Mouse (Mus musculus): ENCODE results near the gene Gm10964. TPM values are rescaled to one million over a fixed set of nuclear protein-coding genes. Genes with fewer than 3 reads are reported as not detected.

Gene Gm10964
- polyA plus RNA-seq, 1 experiment from 2014 or later, result not detected

DNA sequence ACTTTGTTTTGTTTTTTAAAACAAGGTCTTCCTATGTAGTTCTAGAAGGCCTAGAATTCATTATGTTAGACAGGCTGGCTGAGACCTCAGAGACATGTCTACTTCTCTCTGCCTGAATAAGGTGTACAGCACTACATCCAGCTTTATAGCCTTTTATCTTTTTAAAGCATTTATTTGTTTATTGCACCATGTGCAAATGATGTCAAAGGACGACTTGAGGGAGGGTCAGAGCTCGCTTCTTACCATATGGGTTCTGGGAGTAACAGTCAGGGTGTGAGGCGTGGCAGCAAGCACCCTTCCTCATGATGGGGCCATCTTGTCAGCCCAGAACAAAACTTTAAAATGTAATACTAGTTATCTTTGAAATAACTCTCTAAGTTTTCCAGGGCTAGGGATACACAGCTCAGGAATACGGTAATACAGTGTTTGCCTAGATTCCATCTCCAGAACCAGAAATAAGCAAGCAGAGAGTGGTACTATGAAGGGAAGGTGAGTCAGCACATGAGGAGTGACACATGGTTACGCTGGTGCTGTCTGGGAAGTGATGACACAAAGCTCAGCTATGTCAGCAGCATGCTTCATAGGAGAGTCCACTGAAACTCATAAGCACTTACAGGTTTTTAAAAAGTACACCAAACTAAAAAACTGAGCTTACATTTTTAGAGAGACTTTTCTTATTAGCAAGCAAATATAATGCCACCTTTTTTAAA, 20.2 kb downstream of the Gm10964 start:
- Histone ChIP-seq H3K4me2 (no peak overlapping the region), H3K9me3 (no peaks in the 10 kb centered on the region), H3K27me3 (no peaks in the 10 kb centered on the region), H3K36me3 (peaks cover 75% of the 10 kb centered on the region), H3K4me1 (replicated peaks) (no peaks in the 10 kb centered on the region), H3K27ac (replicated peaks) (no peak overlapping the region), H3K4me3 (no peak overlapping the region), H3K9ac (no peak overlapping the region)
- ATAC-seq (ENCODE audit: low read depth), result no peak
- WGBS, result 79% methylated on average over 5 of the region's 5 CpGs

- Histone ChIP-seq H3K36me3 (peaks cover 39% of the 10 kb centered on the region), H3K4me2 (no peak overlapping the region), H3K4me3 (no peak overlapping the region), H3K9me3 (no peaks in the 10 kb centered on the region), H3K9ac (no peak overlapping the region), H3K4me1 (replicated peaks) (no peaks in the 10 kb centered on the region), H3K27ac (replicated peaks) (no peak overlapping the region), H3K27me3 (no peaks in the 10 kb centered on the region)
- 61% methylated on average over 3 of the region's 3 CpGs for WGBS
- no peak for ATAC-seq (ENCODE audit: low read depth)
These were observed 27.6 kb downstream of the Gm10964 start for GRCm38 (mm10) chr3:103766789-103767188.

DNA sequence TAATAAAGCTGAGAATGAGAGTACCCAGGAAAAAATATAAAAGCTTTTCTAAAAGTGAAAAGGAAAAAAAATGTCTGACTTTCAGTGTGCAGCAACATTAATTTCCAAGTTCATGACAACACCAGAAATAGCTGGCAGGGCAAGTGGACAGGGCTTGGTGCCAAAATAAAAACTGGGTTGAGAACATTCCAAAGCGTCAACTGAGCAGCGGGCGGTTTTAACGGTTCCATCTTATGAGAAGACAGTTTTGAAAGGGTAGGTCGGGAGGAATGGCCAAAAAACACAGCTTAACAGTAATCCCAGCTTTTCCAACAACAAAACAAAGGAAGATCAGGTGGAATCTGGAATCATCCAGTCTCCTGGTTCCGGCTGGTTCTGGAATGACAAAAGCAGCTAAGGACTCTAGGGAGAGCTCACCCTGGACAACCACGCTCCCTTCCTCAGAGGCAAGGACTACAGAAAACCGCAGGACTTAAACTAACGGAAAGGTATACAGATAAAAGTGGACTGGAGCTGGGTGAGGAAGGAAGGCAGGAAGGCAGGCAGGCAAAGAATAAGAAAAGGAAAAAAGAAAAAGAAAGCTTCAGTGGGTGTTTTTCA, 32.5 kb downstream of the Gm10964 start:
- Histone ChIP-seq H3K9me3 (no peaks in the 10 kb centered on the region), H3K27me3 (no peaks in the 10 kb centered on the region), H3K36me3 (peaks cover 20% of the 10 kb centered on the region), H3K27ac (replicated peaks) (no peak overlapping the region), H3K4me2 (no peak overlapping the region), H3K4me3 (no peak overlapping the region), H3K4me1 (replicated peaks) (0 out of 2 replicates have a peak, but pooled peaks cover 4% of the 10 kb centered on the region), H3K9ac (no peak overlapping the region)
- WGBS, result 85% methylated on average over 9 of the region's 9 CpGs
- ATAC-seq (ENCODE audit: low read depth), result no peak

GRCm38 (mm10) chr3:103772846-103773245, 33.7 kb downstream of the Gm10964 start:
- H3K36me3 ChIP-seq, result peaks cover 31% of the 10 kb centered on the region

GRCm38 (mm10) chr3:103773508-103773907, 34.3 kb downstream of the Gm10964 start:
- ATAC-seq (ENCODE audit: low read depth), result no peak
- Histone ChIP-seq H3K36me3 (peaks cover 28% of the 10 kb centered on the region), H3K4me1 (replicated peaks) (0 out of 2 replicates have a peak, but pooled peaks cover 4% of the 10 kb centered on the region), H3K4me2 (no peak overlapping the region), H3K9ac (no peak overlapping the region), H3K4me3 (no peak overlapping the region), H3K9me3 (no peaks in the 10 kb centered on the region), H3K27ac (replicated peaks) (no peak overlapping the region), H3K27me3 (no peaks in the 10 kb centered on the region)
- 84% methylated on average over 3 of the region's 3 CpGs for WGBS

More at GRCm38 (mm10) chr3:103772846-103773245, 33.7 kb downstream of the Gm10964 start:
- Histone ChIP-seq H3K4me1 (replicated peaks) (0 out of 2 replicates have a peak, but pooled peaks cover 4% of the 10 kb centered on the region), H3K27me3 (no peaks in the 10 kb centered on the region), H3K4me3 (no peak overlapping the region), H3K9me3 (no peaks in the 10 kb centered on the region), H3K27ac (replicated peaks) (no peak overlapping the region), H3K4me2 (no peak overlapping the region), H3K9ac (no peak overlapping the region)
- WGBS, result 78% methylated on average over 4 of the region's 4 CpGs
- ATAC-seq (ENCODE audit: low read depth), result no peak

DNA sequence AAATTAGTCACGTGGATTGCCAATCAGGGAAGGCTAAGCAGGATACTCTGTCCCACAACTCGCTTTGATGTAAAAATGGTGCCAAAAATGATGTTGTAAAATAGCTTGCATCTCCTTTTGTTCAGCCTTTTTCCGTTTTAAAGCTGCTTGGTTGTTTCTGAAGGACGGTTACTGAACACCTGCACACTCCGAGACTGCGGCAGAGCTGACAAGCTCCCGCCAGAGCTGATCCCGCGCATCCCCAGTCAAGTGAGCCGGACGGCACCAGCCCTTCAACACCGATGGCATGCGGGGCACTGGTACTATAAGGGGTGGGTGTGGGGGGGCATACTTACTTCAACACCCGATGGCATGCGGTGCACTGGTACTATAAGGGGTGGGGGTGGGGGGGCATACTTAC, 34.8 kb downstream of the Gm10964 start:
- WGBS, result 87% methylated on average over 15 of the region's 15 CpGs
- Histone ChIP-seq H3K27me3 (no peaks in the 10 kb centered on the region), H3K9me3 (no peaks in the 10 kb centered on the region), H3K36me3 (peaks cover 24% of the 10 kb centered on the region), H3K9ac (no peak overlapping the region), H3K27ac (replicated peaks) (no peak overlapping the region), H3K4me1 (replicated peaks) (0 out of 2 replicates have a peak, but pooled peaks cover 4% of the 10 kb centered on the region), H3K4me3 (no peak overlapping the region), H3K4me2 (no peak overlapping the region)
- no peak for ATAC-seq (ENCODE audit: low read depth)

GRCm38 (mm10) chr3:103777940-103778339, 38.8 kb downstream of the Gm10964 start:
- WGBS, result 88% methylated on average over 11 of the region's 11 CpGs
- H3K9ac ChIP-seq, result no peak overlapping the region
- H3K4me1 ChIP-seq (replicated peaks), result peaks cover 11% of the 10 kb centered on the region; the same call in 1 of the 2 replicates
- H3K27ac ChIP-seq (replicated peaks), result no peak overlapping the region
- peaks cover 21% of the 10 kb centered on the region for H3K36me3 ChIP-seq
- H3K9me3 ChIP-seq, result no peaks in the 10 kb centered on the region
- ATAC-seq (ENCODE audit: low read depth), result no peak
- no peaks in the 10 kb centered on the region for H3K27me3 ChIP-seq
- H3K4me3 ChIP-seq, result no peak overlapping the region
- no peak overlapping the region for H3K4me2 ChIP-seq

DNA sequence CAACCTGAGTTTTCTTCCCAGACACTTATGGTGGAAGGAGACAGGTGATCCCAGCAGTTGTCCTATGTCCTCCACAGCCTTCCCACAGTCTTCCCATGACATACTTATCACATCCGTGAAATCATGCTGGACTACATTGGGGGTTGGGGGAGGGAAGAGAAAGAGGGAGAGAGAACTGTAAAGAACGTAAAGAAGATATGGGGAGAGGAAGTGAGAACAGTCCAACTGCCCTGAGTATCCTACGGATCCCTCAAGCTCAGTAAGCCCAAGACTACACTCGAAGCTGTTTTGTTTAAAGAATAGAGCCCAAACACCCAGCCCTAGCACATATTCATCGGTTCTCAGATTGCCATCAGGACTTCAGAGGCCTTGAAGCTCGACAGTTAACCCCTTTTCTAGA, 39.5 kb downstream of the Gm10964 start:
- WGBS, result 90% methylated on average over 6 of the region's 6 CpGs
- no peak overlapping the region for H3K27ac ChIP-seq (replicated peaks)

GRCm38 (mm10) chr3:103779183-103779582, 40.0 kb downstream of the Gm10964 start:
- no peak overlapping the region for H3K27ac ChIP-seq (replicated peaks)
- no peaks in the 10 kb centered on the region for H3K9me3 ChIP-seq
- H3K4me3 ChIP-seq, result no peak overlapping the region
- H3K9ac ChIP-seq, result no peak overlapping the region
- H3K36me3 ChIP-seq, result peaks cover 17% of the 10 kb centered on the region
- no peak overlapping the region for H3K4me2 ChIP-seq
- peaks cover 6% of the 10 kb centered on the region; the same call in 1 of the 2 replicates for H3K4me1 ChIP-seq (replicated peaks)
- WGBS, result 82% methylated on average over 7 of the region's 7 CpGs
- ATAC-seq (ENCODE audit: low read depth), result no peak
- no peaks in the 10 kb centered on the region for H3K27me3 ChIP-seq

More for the DNA sequence above, 39.5 kb downstream of the Gm10964 start:
- Histone ChIP-seq H3K4me1 (replicated peaks) (peaks cover 6% of the 10 kb centered on the region; the same call in 1 of the 2 replicates), H3K27me3 (no peaks in the 10 kb centered on the region), H3K4me2 (no peak overlapping the region), H3K9me3 (no peaks in the 10 kb centered on the region), H3K4me3 (no peak overlapping the region), H3K9ac (no peak overlapping the region), H3K36me3 (peaks cover 17% of the 10 kb centered on the region)
- no peak for ATAC-seq (ENCODE audit: low read depth)

- peaks cover 17% of the 10 kb centered on the region for H3K36me3 ChIP-seq
- WGBS, result 94% methylated on average over 3 of the region's 3 CpGs
- no peak overlapping the region for H3K4me2 ChIP-seq
- ATAC-seq (ENCODE audit: low read depth), result no peak
- peaks cover 9% of the 10 kb centered on the region for H3K4me1 ChIP-seq (replicated peaks)
- no peaks in the 10 kb centered on the region for H3K9me3 ChIP-seq
- no peak overlapping the region for H3K4me3 ChIP-seq
- H3K27ac ChIP-seq (replicated peaks), result no peak overlapping the region
- no peak overlapping the region for H3K9ac ChIP-seq
- H3K27me3 ChIP-seq, result no peaks in the 10 kb centered on the region
These were observed 41.1 kb downstream of the Gm10964 start for GRCm38 (mm10) chr3:103780271-103780670.

DNA sequence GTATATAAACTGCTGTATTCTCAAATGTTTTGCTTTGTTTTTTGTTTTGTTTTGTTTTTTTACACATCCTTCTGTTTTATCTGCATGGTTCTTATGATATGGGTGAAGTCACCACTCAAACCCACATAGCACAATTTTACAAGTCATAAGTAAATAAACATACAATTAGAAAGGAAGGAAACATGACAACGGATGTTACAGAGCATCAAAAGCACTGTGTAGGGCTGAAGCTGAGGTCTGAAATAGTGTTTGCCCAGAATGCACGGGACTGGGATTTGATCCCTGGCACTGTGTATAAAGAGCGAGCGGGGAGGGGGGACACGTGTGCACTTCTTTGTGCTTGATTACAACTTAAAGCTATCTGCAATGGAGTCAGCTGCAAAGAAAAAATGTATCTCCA, 41.6 kb downstream of the Gm10964 start:
- ATAC-seq (ENCODE audit: low read depth), result no peak
- H3K27ac ChIP-seq (replicated peaks), result no peak overlapping the region
- H3K36me3 ChIP-seq, result peaks cover 17% of the 10 kb centered on the region
- H3K4me1 ChIP-seq (replicated peaks), result peaks cover 13% of the 10 kb centered on the region
- 83% methylated on average over 5 of the region's 5 CpGs for WGBS
- H3K4me2 ChIP-seq, result no peak overlapping the region
- H3K9me3 ChIP-seq, result no peaks in the 10 kb centered on the region
- H3K4me3 ChIP-seq, result no peak overlapping the region
- no peaks in the 10 kb centered on the region for H3K27me3 ChIP-seq
- no peak overlapping the region for H3K9ac ChIP-seq

DNA sequence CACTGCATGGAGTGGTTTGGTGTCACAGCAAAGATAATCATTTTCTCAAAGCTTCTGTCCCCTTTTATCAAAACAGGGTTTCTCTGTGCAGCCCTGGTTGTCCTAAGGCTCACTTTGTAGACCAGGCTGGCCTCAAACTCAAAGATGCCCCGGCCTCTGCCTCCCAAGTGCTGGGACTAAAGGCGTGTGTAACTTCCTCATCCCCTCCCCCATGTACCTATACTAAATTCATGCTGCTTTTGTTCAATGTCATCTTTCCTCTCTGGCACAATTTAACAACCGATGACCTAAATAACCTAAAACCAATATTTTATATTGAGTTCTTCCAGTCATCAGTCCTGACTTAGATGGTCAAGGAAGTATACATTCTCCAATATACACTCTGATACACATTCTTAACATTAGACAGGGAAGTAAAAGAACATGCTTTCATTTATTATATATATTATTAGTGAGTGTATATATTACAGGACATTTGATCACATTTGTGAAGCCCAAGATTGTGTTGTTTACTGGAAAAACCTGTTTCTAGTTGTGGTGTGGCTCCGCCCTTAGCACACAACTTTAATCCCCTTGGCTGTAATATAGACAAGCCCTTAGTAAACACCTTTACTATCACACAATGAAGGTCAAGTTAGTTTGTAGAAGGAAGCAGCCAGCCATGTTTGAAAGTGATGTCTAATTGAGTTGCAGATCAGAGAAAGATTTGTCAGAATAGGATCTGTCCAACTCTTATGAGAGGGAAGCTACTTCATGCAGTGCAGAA, 43.9 kb downstream of the Gm10964 start:
- H3K9ac ChIP-seq, result no peak overlapping the region
- H3K36me3 ChIP-seq, result peaks cover 2% of the 10 kb centered on the region; the same call in 1 of the 2 replicates
- H3K9me3 ChIP-seq, result no peaks in the 10 kb centered on the region
- ATAC-seq (ENCODE audit: low read depth), result no peak
- H3K4me2 ChIP-seq, result no peak overlapping the region
- H3K27ac ChIP-seq (replicated peaks), result no peak overlapping the region
- WGBS, result 90% methylated on average over 4 of the region's 4 CpGs
- H3K27me3 ChIP-seq, result no peaks in the 10 kb centered on the region
- H3K4me1 ChIP-seq (replicated peaks), result peaks cover 17% of the 10 kb centered on the region
- H3K4me3 ChIP-seq, result no peak overlapping the region
